8 mouse cellular contexts compared by ENCODE assay signal in the genomic region with DNA sequence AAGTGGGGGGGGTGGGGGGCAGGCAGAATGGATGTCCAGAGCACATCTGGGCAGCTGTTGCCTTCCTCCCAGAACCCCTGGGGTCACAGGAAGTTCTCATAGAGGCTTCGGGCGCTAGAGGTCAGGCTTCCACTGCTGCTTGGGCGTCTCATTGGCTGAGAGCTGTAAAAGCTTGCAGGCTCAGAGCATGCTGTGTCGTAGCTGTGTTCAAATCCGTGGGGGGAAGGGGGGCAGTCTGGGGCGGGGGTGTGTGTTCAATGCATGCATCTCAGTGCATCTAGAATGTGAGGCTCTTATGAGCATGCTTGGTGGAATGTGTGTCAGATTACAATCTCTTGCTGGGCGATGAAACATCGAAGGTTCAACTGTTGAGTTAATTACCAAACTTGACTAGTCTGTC.
DNase-seq lines count a peak whose midpoint lies in the region; TF ChIP-seq lines count a peak whose summit lies in the region.

No protein-coding gene starts in this region.

- H3K4me3 ChIP-seq in kidney, adult 2 months (ENCODE audit: insufficient read depth, low read depth, low read length), result no peak overlapping the region

- no peaks in the 10 kb centered on the region for H3K27me3 ChIP-seq in kidney, adult 2 months (replicated peaks; ENCODE audit: control insufficient read depth, insufficient read depth, low read length)

- 32% methylated on average over 8 of the region's 8 CpGs for WGBS in kidney, adult 2 months

- peak; percentile 25 for DNase-seq in kidney, adult 2 months
- DNase-seq in kidney, adult 11 months, result no peak
- DNase-seq in ES-CJ7 (ENCODE audit: low read depth, low spot score), result peak; percentile 79
- peak; percentile 25 for DNase-seq in forelimb bud, embryonic 11.5 days (ENCODE audit: low read depth, low spot score)
- peak; percentile 18 for DNase-seq in lung, postnatal 36 days
- DNase-seq in urinary bladder, postnatal 4 days (ENCODE audit: low spot score in 2 of 2), result no peak
- DNase-seq in B cell, adult 2 months, result no peak
- no peak for DNase-seq in ovary, postnatal 14 days (ENCODE audit: low spot score)

- peak; percentile 36 for TF ChIP-seq CTCF in kidney, adult 2 months (conservative IDR thresholded peaks at IDR 0.05; ENCODE audit: insufficient read depth, insufficient read length, low read depth, low read length)

- H3K4me1 ChIP-seq in kidney, adult 2 months (ENCODE audit: control insufficient read depth, insufficient read depth, low read length), result no peaks in the 10 kb centered on the region

- no peak overlapping the region for H3K27ac ChIP-seq in kidney, adult 2 months (ENCODE audit: insufficient read depth, low read depth, low read length)

- TF ChIP-seq POLR2A in kidney, adult 2 months (IDR thresholded peaks at IDR 0.05; ENCODE audit: low read depth, low read length), result no peak

- no peaks in the 10 kb centered on the region for H3K36me3 ChIP-seq in kidney, adult 2 months (ENCODE audit: control insufficient read depth, insufficient read depth, low read length)

Comparison
In these comparisons a context has a peak if more than half of its experiments do, and no peak if none do; other contexts are left out.
1. DNase-seq: peak in kidney, adult 2 months (single experiment), ES-CJ7 (single experiment), forelimb bud, embryonic 11.5 days (single experiment) and lung, postnatal 36 days (single experiment); none in kidney, adult 11 months (single experiment), urinary bladder, postnatal 4 days (0 of 2), B cell, adult 2 months (0 of 2) and ovary, postnatal 14 days (single experiment).